Mouse (Mus musculus): ENCODE results near the gene Pagr1b.
A peak's percentile ranks its signal among the peaks of the same experiment; 100 is the strongest.

Gene Pagr1b

DNA sequence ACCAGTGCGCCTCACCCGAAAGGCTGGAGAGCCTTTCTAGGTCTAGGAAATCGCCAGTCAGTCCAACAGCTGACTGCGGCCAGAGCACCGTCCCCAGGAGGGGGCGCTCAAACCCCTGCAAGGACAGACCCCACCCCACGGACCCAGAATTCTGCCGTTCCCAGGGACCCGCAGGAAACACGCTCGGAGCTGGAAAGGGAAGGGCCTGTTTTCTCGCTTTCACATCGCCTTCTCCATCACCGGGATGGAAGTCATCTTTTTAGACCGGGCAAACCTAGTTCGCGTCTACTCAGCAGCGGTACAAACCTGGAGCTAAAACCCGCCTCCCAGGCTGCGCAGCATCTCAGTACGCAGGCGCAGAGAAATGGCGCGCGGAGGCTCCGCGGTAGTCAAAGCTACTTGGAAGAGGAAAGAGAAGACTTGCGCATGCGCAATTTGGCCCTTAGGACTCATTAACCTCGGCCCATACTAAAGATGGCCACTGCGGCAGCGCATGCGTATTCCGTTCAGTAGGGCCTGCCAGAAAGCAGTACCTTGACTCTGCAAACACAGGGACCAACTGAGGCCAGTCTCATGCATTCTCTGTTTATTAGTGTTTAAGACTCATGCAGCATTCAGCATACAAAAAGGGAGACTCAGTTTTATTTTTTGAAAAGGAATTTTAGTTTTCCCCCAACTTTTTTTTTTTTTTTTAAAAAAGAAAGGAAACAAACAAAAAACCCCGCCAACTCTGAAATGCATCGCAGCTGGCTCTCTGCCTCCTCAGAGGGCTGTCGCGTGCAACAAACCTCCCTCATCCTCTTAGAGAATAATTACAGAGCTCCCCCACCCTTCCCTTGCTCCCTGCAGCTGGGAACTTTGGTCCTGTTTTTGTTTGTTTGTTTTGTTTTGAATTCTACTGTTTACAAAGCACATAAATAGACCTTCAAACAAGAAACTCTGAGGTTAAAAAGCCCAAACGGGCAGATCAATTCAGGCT, 976 bp upstream of the Pagr1b start, which contains the start of gene Pagr1a:
Gene Pagr1a (minus strand): TSS at position 382 of the 979 bp plus-strand sequence.
- peaks cover 84% of the 10 kb centered on the region for H3K4me1 ChIP-seq (replicated peaks; ENCODE audit: low read depth, low read length)
- H3K4me3 ChIP-seq (replicated peaks; ENCODE audit: low read length), result peak within 1 kb of the TSS; percentile 97
- no peaks in the 10 kb centered on the region for H3K9me3 ChIP-seq (ENCODE audit: low read length)
- no peaks in the 10 kb centered on the region for H3K27me3 ChIP-seq (ENCODE audit: insufficient read depth, low read length)
- peaks cover 56% of the 10 kb centered on the region for H3K36me3 ChIP-seq (ENCODE audit: insufficient read depth, low read length)
- TF ChIP-seq POU5F1 (IDR thresholded peaks at IDR 0.05; ENCODE audit: borderline replicate concordance, low read length) (no peak), CTCF (conservative IDR thresholded peaks at IDR 0.05; ENCODE audit: low read length) (peak; percentile 86), NANOG (IDR thresholded peaks at IDR 0.05; ENCODE audit: borderline replicate concordance, low read length) (no peak)

DNA sequence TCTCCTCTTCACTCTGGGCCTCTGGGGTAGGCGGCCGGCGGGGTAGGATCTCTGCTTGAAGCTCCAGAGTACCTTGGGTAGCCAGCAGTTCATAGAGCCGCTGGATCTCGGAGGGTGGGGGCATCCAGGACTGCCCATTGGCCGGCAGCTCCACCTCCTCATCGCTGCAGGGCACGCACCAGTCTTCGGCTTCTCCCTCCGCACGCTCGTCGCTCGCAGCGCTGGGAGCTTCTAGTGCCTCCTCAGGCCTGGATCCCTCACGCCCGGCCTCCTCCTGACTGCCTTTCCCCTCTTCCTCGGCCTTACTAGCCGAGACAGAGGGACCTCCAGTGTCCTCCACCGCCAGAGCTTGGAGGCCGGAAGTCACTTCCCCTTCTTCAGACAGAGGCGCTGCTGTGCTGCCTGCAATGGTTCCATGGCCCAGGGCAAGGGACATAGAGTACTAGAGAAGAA, 228 bp upstream of the Pagr1b start:
- TF ChIP-seq CTCF (conservative IDR thresholded peaks at IDR 0.05; ENCODE audit: low read length) (no peak), NANOG (IDR thresholded peaks at IDR 0.05; ENCODE audit: borderline replicate concordance, low read length) (no peak), POU5F1 (IDR thresholded peaks at IDR 0.05; ENCODE audit: borderline replicate concordance, low read length) (no peak)
- H3K4me3 ChIP-seq (replicated peaks; ENCODE audit: low read length), result peak overlapping the region; percentile 97
- no peaks in the 10 kb centered on the region for H3K27me3 ChIP-seq (ENCODE audit: insufficient read depth, low read length)
- H3K9me3 ChIP-seq (ENCODE audit: low read length), result no peaks in the 10 kb centered on the region
- H3K36me3 ChIP-seq (ENCODE audit: insufficient read depth, low read length), result peaks cover 55% of the 10 kb centered on the region
- peaks cover 84% of the 10 kb centered on the region for H3K4me1 ChIP-seq (replicated peaks; ENCODE audit: low read depth, low read length)

GRCm38 (mm10) chr7:127016081-127016480, 203 bp downstream of the Pagr1b start:
- no peaks in the 10 kb centered on the region for H3K9me3 ChIP-seq (ENCODE audit: low read length)
- peaks cover 59% of the 10 kb centered on the region for H3K36me3 ChIP-seq (ENCODE audit: insufficient read depth, low read length)
- H3K4me1 ChIP-seq (replicated peaks; ENCODE audit: low read depth, low read length), result peaks cover 84% of the 10 kb centered on the region
- H3K4me3 ChIP-seq (replicated peaks; ENCODE audit: low read length), result peak overlapping the region; percentile 97
- no peaks in the 10 kb centered on the region for H3K27me3 ChIP-seq (ENCODE audit: insufficient read depth, low read length)
- TF ChIP-seq NANOG (IDR thresholded peaks at IDR 0.05; ENCODE audit: borderline replicate concordance, low read length), result no peak
- no peak for TF ChIP-seq POU5F1 (IDR thresholded peaks at IDR 0.05; ENCODE audit: borderline replicate concordance, low read length)
- no peak for TF ChIP-seq CTCF (conservative IDR thresholded peaks at IDR 0.05; ENCODE audit: low read length)

DNA sequence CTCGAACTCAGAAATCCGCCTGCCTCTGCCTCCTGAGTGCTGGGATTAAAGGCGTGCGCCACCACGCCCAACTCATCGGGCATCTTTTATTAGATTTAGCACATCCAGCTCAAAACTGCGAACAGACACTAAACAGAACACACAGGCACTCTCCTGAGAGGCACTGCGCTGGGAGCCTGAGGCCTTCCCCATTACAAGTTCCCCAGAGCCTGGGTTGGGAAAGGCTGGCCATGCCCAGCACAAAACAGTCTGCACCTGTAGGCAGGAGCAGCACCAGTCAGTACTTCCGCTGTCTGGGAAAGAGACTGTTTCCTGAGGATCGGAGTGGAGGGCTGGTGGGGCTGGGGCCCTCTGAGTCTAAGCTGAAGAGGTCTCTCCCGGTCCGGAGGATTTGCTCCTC, 1.3 kb downstream of the Pagr1b start:
- H3K27me3 ChIP-seq (ENCODE audit: insufficient read depth, low read length), result no peaks in the 10 kb centered on the region
- H3K4me1 ChIP-seq (replicated peaks; ENCODE audit: low read depth, low read length), result peaks cover 85% of the 10 kb centered on the region
- TF ChIP-seq POU5F1 (IDR thresholded peaks at IDR 0.05; ENCODE audit: borderline replicate concordance, low read length), result no peak
- TF ChIP-seq CTCF (conservative IDR thresholded peaks at IDR 0.05; ENCODE audit: low read length), result no peak
- TF ChIP-seq NANOG (IDR thresholded peaks at IDR 0.05; ENCODE audit: borderline replicate concordance, low read length), result no peak
- no peaks in the 10 kb centered on the region for H3K9me3 ChIP-seq (ENCODE audit: low read length)
- H3K4me3 ChIP-seq (replicated peaks; ENCODE audit: low read length), result peak overlapping the region; percentile 97
- peaks cover 66% of the 10 kb centered on the region for H3K36me3 ChIP-seq (ENCODE audit: insufficient read depth, low read length)

DNA sequence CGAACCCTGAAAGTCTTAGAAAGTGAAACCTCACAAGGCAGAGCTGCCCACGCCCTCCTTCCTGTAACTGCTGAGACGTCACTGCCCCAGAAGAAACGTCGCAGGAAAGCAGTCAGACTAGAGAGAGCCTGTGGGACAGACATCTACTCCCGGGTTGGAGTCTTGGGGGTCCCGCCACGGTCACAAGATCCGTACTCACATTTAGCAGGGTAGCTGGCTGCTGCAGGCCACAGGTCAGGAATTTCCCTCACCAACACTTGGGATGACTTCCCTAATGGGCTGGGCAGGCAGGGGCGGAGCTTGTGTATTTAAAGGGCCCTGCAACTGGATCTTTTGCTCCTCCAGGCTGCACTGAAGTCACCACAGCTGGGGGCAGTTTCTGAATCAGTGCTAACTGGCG, 2.0 kb downstream of the Pagr1b start, which contains the start of gene Mvp:
Gene Mvp (minus strand): TSS at position 302 of the 400 bp plus-strand sequence.
- TF ChIP-seq POU5F1 (IDR thresholded peaks at IDR 0.05; ENCODE audit: borderline replicate concordance, low read length), result no peak
- TF ChIP-seq NANOG (IDR thresholded peaks at IDR 0.05; ENCODE audit: borderline replicate concordance, low read length), result no peak
- TF ChIP-seq CTCF (conservative IDR thresholded peaks at IDR 0.05; ENCODE audit: low read length), result no peak
- Histone ChIP-seq H3K4me1 (replicated peaks; ENCODE audit: low read depth, low read length) (peaks cover 85% of the 10 kb centered on the region), H3K36me3 (ENCODE audit: insufficient read depth, low read length) (peaks cover 61% of the 10 kb centered on the region), H3K9me3 (ENCODE audit: low read length) (no peaks in the 10 kb centered on the region), H3K27me3 (ENCODE audit: insufficient read depth, low read length) (no peaks in the 10 kb centered on the region), H3K4me3 (replicated peaks; ENCODE audit: low read length) (peak within 1 kb of the TSS; percentile 97)

DNA sequence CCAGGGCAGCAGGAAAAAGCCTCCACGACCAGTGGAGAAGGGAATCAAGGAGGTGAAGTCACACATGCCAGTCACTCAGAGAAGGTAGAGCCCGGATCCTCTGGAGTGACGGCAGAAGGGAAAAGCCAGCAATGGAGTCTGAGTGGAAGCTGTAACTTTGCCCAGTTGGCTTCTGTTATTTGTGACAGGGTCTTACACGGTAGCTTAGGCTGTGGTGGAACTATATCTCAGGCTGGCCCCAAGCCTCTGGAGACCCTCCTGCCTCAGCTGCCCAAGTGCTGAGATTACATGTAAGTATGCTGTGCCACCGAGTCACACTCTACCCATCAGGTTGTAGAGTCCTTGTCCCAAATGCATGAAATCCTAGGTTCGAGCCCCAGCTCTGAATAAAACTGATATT, 2.9 kb downstream of the Pagr1b start:
- TF ChIP-seq POU5F1 (IDR thresholded peaks at IDR 0.05; ENCODE audit: borderline replicate concordance, low read length) (no peak), CTCF (conservative IDR thresholded peaks at IDR 0.05; ENCODE audit: low read length) (no peak), NANOG (IDR thresholded peaks at IDR 0.05; ENCODE audit: borderline replicate concordance, low read length) (no peak)
- peaks cover 85% of the 10 kb centered on the region for H3K4me1 ChIP-seq (replicated peaks; ENCODE audit: low read depth, low read length)
- no peaks in the 10 kb centered on the region for H3K9me3 ChIP-seq (ENCODE audit: low read length)
- H3K36me3 ChIP-seq (ENCODE audit: insufficient read depth, low read length), result peaks cover 54% of the 10 kb centered on the region
- H3K27me3 ChIP-seq (ENCODE audit: insufficient read depth, low read length), result no peaks in the 10 kb centered on the region
- peak overlapping the region; percentile 97; the same call in 1 of the 2 replicates for H3K4me3 ChIP-seq (replicated peaks; ENCODE audit: low read length)

DNA sequence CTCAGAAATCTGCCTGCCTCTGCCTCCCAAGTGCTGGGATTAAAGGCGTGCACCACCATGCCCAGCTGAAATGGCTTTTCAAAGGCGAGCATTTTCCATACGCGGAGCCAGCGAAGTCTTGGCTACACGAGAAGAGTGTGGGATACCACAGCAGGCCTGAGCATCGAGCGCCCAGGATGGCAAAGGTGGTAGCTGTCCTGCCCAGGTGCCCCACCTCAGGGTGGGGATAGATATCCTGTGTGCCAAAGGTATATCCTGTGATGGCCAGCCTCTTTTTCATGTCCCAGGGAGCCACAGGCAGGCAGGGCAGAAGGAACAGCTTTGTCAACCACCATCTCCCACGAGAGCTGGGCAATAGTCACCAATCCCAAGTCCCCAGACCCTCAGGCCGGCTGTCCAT, 3.4 kb downstream of the Pagr1b start:
- Histone ChIP-seq H3K4me3 (replicated peaks; ENCODE audit: low read length) (peak overlapping the region; percentile 97; the same call in 1 of the 2 replicates), H3K27me3 (ENCODE audit: insufficient read depth, low read length) (no peaks in the 10 kb centered on the region), H3K4me1 (replicated peaks; ENCODE audit: low read depth, low read length) (peaks cover 85% of the 10 kb centered on the region), H3K9me3 (ENCODE audit: low read length) (no peaks in the 10 kb centered on the region), H3K36me3 (ENCODE audit: insufficient read depth, low read length) (peaks cover 54% of the 10 kb centered on the region)
- no peak for TF ChIP-seq POU5F1 (IDR thresholded peaks at IDR 0.05; ENCODE audit: borderline replicate concordance, low read length)
- no peak for TF ChIP-seq CTCF (conservative IDR thresholded peaks at IDR 0.05; ENCODE audit: low read length)
- TF ChIP-seq NANOG (IDR thresholded peaks at IDR 0.05; ENCODE audit: borderline replicate concordance, low read length), result no peak

DNA sequence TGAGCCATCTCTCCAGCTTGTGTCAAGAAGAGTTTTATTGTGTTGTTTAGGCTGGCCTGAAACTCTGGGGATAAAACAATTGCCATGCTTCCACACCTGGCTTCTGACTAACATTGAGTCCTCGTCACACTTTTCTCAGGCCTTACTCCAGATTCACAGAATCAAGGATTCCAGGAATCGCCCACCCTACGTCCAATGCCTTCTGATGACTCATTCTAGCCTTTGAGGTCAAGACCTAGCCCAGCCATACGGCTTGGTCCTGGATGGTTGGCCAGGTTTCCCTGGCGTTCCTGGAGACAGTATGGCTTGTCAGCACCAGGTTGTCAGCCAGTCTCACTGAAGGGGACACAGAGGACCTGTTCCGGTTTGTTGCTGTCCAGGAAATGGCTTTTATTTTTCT, 3.9 kb downstream of the Pagr1b start:
- H3K9me3 ChIP-seq (ENCODE audit: low read length), result no peaks in the 10 kb centered on the region
- TF ChIP-seq CTCF (conservative IDR thresholded peaks at IDR 0.05; ENCODE audit: low read length), result no peak
- no peak for TF ChIP-seq POU5F1 (IDR thresholded peaks at IDR 0.05; ENCODE audit: borderline replicate concordance, low read length)
- TF ChIP-seq NANOG (IDR thresholded peaks at IDR 0.05; ENCODE audit: borderline replicate concordance, low read length), result no peak
- no peak overlapping the region for H3K4me3 ChIP-seq (replicated peaks; ENCODE audit: low read length)
- H3K27me3 ChIP-seq (ENCODE audit: insufficient read depth, low read length), result no peaks in the 10 kb centered on the region
- peaks cover 86% of the 10 kb centered on the region for H3K4me1 ChIP-seq (replicated peaks; ENCODE audit: low read depth, low read length)
- H3K36me3 ChIP-seq (ENCODE audit: insufficient read depth, low read length), result peaks cover 54% of the 10 kb centered on the region

Data from E14TG2a.4 (cell line).